Mouse (Mus musculus): ENCODE results near the gene Gstp3. TPM values are rescaled to one million over a fixed set of nuclear protein-coding genes. Genes with fewer than 3 reads are reported as not detected.
"Not testable (repeated sequence)": the region's sequence is repeated elsewhere in the genome, so short reads cannot be mapped to it uniquely, and the experiment has no call there.

The Gstp3 gene
- total RNA-seq, 2 experiments from 2014 or later: 1.1 TPM; not detected in 1

DNA sequence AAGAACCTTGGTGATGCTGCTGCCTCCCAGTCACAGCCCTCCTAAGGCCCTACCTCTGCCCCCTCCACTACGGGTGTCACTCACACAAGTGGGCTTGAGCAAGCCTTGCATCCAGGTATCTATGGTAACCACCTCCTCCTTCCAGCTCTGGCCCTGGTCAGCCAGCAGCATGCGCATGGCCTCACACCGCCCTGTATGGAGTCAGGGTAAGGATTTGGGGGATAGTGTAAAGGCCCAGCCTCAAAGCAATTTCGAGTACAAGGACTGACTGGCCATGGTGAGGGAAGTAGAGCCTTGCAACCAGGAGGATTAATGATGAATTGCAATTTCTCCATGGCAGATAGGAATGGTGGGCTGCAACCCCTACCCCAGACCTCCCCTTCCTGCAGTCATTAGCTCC is 17.9 kb downstream of the Gstp3 start:
- not testable (repeated sequence) for DNase-seq (ENCODE audit: low spot score in 2 of 2)

GRCm38 (mm10) chr19:4040941-4041340 is 18.4 kb downstream of the Gstp3 start:
- not testable (repeated sequence) for DNase-seq (ENCODE audit: low spot score in 2 of 2)

GRCm38 (mm10) chr19:4037788-4038232 is 21.6 kb downstream of the Gstp3 start, which contains the start of gene Gstp1:
Gene Gstp1 (minus strand): TSS chr19:4037985.
- DNase-seq (ENCODE audit: low spot score in 2 of 2): peak; percentile 78 to 89

- not testable (repeated sequence) for DNase-seq (ENCODE audit: low spot score in 2 of 2)
These were observed 22.1 kb downstream of the Gstp3 start for GRCm38 (mm10) chr19:4037154-4037787.

DNA sequence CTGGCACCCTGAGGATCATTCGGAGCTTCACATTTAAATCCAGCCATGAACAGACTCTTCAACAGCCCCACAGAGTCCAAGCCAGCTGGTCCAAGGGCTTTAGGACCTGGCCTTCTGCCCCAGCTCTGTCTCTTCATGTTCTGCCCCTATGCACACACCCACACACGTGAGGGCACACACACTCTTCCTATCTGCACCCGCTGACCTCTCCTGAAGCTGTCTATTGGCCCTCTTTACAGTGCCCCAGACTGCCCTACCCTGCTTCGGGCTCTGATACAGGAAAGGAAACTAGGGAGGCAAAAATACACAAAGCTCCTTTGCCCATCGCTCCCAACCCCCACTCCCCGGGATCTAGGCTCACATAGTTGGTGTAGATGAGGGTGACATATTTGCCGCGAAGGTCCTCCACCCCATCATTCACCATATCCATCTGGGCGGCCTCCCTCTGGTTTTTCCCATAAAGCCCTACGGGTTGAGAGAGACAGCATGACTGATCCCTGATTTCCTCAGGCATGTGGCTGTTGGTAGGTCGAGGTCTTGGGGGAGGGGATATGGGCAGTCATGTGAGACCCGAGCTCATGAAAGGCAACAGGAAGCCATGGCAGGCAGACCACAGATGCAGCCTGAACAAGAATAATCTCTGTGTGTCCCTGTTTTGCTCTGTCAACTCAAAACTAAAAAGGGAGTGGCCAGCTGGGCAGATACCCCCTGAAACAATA is 22.9 kb downstream of the Gstp3 start:
- DNase-seq (ENCODE audit: low spot score in 2 of 2): no peak

DNA sequence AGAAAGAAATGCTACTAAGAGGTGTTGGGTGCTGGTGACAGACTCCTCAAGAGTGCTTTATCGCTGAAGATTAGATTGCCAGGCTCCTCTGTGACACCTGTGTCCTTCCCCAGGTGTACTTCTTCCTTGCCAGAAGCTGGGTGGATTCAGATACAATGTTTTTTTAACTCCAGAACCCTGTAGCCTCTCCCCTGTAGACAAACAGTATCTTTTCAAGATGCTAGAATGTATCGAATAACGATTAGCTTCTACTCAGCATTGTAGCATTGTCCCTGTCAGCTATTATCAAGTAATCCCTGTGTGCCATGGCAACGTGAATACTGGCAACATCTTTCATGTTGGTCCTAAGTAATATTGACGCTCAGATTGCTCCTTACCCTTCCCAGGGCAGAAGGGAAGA is 25.6 kb downstream of the Gstp3 start:
- no peak for DNase-seq (ENCODE audit: low spot score in 2 of 2)

- no peak for DNase-seq (ENCODE audit: low spot score in 2 of 2)
These were observed 26.1 kb downstream of the Gstp3 start for GRCm38 (mm10) chr19:4033298-4033697.

DNA sequence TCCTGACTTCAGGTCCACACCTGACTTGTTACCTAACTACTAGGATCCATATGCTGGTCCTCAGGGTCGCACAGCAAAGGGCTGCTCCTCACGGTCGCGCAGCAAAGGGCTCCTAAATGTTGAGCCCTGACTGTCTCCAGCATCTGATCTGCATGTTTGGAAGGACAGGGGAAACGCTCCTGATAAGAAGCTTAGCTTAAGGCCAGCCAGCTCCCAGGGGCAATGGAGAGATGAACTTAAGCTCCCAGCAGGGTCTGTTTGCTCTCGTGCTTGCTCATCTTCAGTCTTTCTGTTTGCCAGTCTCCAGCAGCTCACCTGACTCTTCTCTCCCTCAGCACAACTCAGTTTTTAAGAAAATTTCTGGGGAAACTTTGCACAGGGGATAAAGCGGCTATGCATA is 26.7 kb downstream of the Gstp3 start:
- DNase-seq (ENCODE audit: low spot score in 2 of 2): no peak

- DNase-seq (ENCODE audit: low spot score in 2 of 2): no peak
These were observed 31.8 kb downstream of the Gstp3 start for GRCm38 (mm10) chr19:4027576-4027975.

DNA sequence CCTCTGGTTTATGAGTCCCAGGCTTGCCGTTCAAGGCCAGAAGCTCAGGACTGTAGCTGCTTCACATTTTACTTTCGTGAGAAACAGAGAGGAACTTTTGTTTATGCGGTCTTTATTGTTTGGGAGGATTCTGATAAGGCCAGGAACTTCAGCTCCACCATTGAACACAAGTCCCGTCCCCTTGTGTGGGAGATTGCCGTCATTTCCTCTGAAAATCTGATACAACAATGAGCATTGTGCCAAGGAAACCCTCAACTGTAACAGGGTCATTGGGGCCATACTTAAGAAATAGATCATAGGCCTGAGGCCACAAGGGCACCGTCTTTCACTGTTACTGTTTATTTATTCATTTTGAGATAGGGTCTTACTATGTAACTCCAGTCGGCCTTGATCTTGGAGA is 36.2 kb downstream of the Gstp3 start:
- DNase-seq (ENCODE audit: low spot score in 2 of 2): no peak

GRCm38 (mm10) chr19:4018743-4019583 is 40.4 kb downstream of the Gstp3 start:
- peak; percentile 60 to 85 for DNase-seq (ENCODE audit: low spot score in 2 of 2)

GRCm38 (mm10) chr19:4017921-4018587 is 41.3 kb downstream of the Gstp3 start:
- DNase-seq (ENCODE audit: low spot score in 2 of 2): no peak

DNA sequence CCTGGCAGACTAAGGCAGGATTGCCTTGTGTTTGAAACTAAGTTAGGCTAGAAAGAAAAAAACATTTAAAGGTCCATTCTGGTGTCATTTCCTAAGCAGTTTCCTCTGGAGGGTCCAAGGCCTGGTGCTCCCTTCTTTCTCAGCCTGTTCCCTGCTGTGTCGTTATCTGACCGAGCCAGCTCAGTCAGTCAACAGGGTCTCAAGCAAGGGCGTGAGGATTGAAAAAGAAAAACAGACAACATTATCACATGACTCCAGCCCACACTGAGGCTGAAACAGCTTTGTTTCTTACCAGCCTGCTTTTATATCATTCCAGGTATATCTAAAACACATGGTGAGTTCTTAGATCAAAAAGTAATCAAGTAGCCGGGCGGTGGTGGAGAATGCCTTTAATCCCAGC is 43.7 kb downstream of the Gstp3 start:
- DNase-seq (ENCODE audit: low spot score in 2 of 2): no peak

DNA sequence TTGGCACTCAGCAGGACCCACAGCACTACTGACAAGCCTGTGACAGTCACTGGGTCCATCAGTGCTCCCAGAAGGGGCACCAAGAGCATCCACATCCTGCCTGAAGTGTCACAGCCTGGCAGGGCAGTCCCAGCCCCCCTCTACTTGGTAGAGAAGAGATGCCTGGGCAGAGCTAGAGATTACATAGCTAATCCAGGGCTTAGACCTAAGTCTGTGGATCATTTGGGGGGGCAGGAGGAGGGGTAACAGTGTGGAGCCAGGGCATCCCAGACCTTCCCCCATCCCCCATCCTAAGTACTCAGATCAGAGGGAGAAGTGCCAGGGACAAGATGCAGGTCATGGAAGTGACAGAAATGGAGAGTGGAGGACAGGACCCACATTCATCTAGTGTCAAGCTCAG is 44.6 kb downstream of the Gstp3 start:
- DNase-seq (ENCODE audit: low spot score in 2 of 2): no peak

DNA sequence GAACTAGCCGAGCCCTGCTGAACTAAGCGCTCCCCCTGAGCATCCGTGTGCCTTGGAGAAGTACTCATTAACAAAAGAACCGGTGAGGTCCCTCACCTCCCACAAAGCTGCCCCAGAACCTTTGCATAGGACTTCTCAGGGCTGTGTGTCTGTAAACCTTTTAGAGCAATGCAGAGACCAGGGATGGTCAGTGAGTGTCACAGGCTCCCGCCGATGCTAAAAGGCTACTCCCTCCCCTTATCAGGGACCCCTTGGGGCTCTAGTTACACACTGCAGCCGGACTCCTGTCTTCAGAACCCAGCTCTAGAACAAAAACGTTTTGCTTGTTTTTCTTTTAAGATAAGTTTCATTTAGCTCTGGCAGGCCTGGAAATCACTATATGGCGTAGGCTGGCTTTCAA is 46.3 kb downstream of the Gstp3 start:
- no peak for DNase-seq (ENCODE audit: low spot score in 2 of 2)

DNA sequence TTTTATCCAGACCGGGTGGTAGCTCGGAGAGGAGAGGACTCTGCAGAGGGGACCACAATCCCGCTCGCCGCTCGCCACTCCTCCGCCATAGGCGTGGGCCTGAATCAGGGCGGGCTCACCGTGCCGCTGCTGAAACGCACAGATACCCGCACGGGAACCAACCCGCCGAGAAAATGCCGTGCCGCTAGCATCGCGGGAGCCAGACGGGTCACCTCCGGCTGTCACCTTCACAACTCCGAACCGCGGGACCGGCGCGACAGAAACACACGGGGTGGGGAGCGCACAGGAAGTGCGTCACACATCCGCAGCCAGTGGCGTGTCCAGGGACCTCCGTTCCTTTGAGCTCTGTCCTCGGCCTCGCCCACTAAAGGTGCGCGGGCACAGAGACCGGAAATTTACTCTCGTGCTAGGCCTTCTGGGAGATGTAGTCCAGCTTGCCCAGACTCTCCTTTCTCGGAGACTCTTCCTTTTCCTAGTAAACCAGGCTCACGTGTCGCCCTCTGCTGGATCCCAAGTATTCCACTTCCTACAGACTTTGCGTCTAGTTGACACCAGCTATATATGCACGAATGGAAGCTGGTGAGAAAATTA is 46.8 kb downstream of the Gstp3 start, which contains the start of gene Ndufv1:
TSS of gene Ndufv1 (minus strand) at position 375 of the 591 bp plus-strand sequence.
- DNase-seq (ENCODE audit: low spot score in 2 of 2): peak; percentile 83 to 92

- no peak for DNase-seq (ENCODE audit: low spot score in 2 of 2)
These were observed 48.3 kb downstream of the Gstp3 start for GRCm38 (mm10) chr19:4011086-4011485.

Data from gastrocnemius, postnatal 4 days (tissue).